Mouse (Mus musculus) cortical plate, adult 2 months (tissue): ENCODE results near the gene Sike1. TPM values are rescaled to one million over a fixed set of nuclear protein-coding genes. Genes with fewer than 3 reads are reported as not detected.

ENCODE experiments used
- H3K27ac ChIP-seq: fragments of 200-500 bp; 2 replicates; pipeline ENCODE4 v1.5.1; 2012; ENCODE audit warnings: low read length, control low read depth, inconsistent platforms; ENCODE audit not compliant: insufficient read depth
- H3K4me1 ChIP-seq: fragments of 200-500 bp; 2 replicates; pipeline ENCODE4 v1.6.1; 2011; ENCODE audit warnings: low read length; ENCODE audit not compliant: control insufficient read depth, insufficient read depth
- H3K4me3 ChIP-seq: fragments of 200-500 bp; 2 replicates; pipeline ENCODE4 v1.5.1; 2011; ENCODE audit warnings: mild to moderate bottlenecking, low read length, control low read depth; ENCODE audit not compliant: insufficient read depth
- CTCF ChIP-seq: fragments of 200-500 bp; IDR thresholded peaks from 2 replicates; pipeline ENCODE4 v1.5.1; 2011; ENCODE audit warnings: mild to moderate bottlenecking, control low read depth, low read length; ENCODE audit not compliant: insufficient read depth; ENCODE audit errors: extremely low read depth
- POLR2A ChIP-seq: fragments of 200-500 bp; IDR thresholded peaks from 2 replicates; pipeline ENCODE4 v1.6.1; 2011; ENCODE audit warnings: mild to moderate bottlenecking, low read length, control low read depth; ENCODE audit not compliant: insufficient read depth; ENCODE audit errors: extremely low read depth
- polyA plus RNA-seq: library from polyadenylated mRNA; depleted of rRNA; stranded (reverse); fragments of >200 nt; gene quantifications from 2 replicates; pipeline ENCODE4 v1.2.3, GENCODE M21; 2012; rRNA removed

Gene Sike1
- polyA plus RNA-seq, 1 experiment, result 35.5 TPM

- Histone ChIP-seq H3K4me1 (no peaks in the 10 kb centered on the region), H3K27ac (peak within 1 kb of the TSS; percentile 93), H3K4me3 (peak within 1 kb of the TSS; percentile 78)
- TF ChIP-seq POLR2A (peak; percentile 93), CTCF (no peak)
Measured at GRCm38 (mm10) chr3:103020249-103020942, 24.9 kb downstream of the Sike1 start, which contains the start of gene Csde1. TSS of gene Csde1 (plus strand) at chr3:103020426.

GRCm38 (mm10) chr3:103020943-103021638 lies 25.6 kb downstream of the Sike1 start:
- peak overlapping the region; percentile 78 for H3K4me3 ChIP-seq
- H3K4me1 ChIP-seq, result no peaks in the 10 kb centered on the region
- TF ChIP-seq POLR2A (0 out of 2 replicates have a peak, but pooled peaks have one; percentile 24), CTCF (no peak)
- H3K27ac ChIP-seq, result peak overlapping the region; percentile 93

GRCm38 (mm10) chr3:103026174-103026573 lies 30.7 kb downstream of the Sike1 start:
- peaks cover 2% of the 10 kb centered on the region; the same call in 1 of the 2 replicates for H3K4me1 ChIP-seq
- no peak overlapping the region for H3K4me3 ChIP-seq
- no peak for TF ChIP-seq POLR2A
- no peak overlapping the region for H3K27ac ChIP-seq

GRCm38 (mm10) chr3:103040285-103040684 lies 44.8 kb downstream of the Sike1 start:
- H3K27ac ChIP-seq, result no peak overlapping the region
- no peak overlapping the region for H3K4me3 ChIP-seq
- TF ChIP-seq POLR2A (no peak), CTCF (no peak)
- no peaks in the 10 kb centered on the region for H3K4me1 ChIP-seq

GRCm38 (mm10) chr3:103040861-103041379 lies 45.4 kb downstream of the Sike1 start:
- Histone ChIP-seq H3K4me3 (no peak overlapping the region), H3K27ac (no peak overlapping the region)
- TF ChIP-seq CTCF (no peak), POLR2A (no peak)

GRCm38 (mm10) chr3:103056016-103056595 lies 60.6 kb downstream of the Sike1 start:
- peaks cover 1% of the 10 kb centered on the region; the same call in 1 of the 2 replicates for H3K4me1 ChIP-seq
- no peak overlapping the region for H3K4me3 ChIP-seq
- no peak overlapping the region for H3K27ac ChIP-seq
- no peak for TF ChIP-seq CTCF
- TF ChIP-seq POLR2A, result no peak

More at GRCm38 (mm10) chr3:103040861-103041379, 45.4 kb downstream of the Sike1 start:
- no peaks in the 10 kb centered on the region for H3K4me1 ChIP-seq

- H3K27ac ChIP-seq, result no peak overlapping the region
- no peak for TF ChIP-seq POLR2A
- TF ChIP-seq CTCF, result no peak
- peaks cover 1% of the 10 kb centered on the region; the same call in 1 of the 2 replicates for H3K4me1 ChIP-seq
- peak overlapping the region; percentile 87 for H3K4me3 ChIP-seq
Measured at GRCm38 (mm10) chr3:103057752-103058151, 62.2 kb downstream of the Sike1 start.

Other genes with a start within 250 kb of the Sike1 start
- not detected in 2 replicates for gene Tshb, start 213.0 kb upstream of the Sike1 start, polyA plus RNA-seq
- not detected in 2 replicates for gene Sycp1, start 59.6 kb upstream of the Sike1 start, polyA plus RNA-seq
- not detected in 2 replicates for gene Nr1h5, start 31.6 kb upstream of the Sike1 start, polyA plus RNA-seq
- 70.7 and 74.2 TPM in 2 replicates for gene Csde1, start 24.7 kb downstream of the Sike1 start, polyA plus RNA-seq
- 32.6 and 35.1 TPM in 2 replicates for gene Nras, start 62.6 kb downstream of the Sike1 start, polyA plus RNA-seq
- not detected in 2 replicates for gene Ampd1, start 78.3 kb downstream of the Sike1 start, polyA plus RNA-seq
- 0.33 and 0.44 TPM in 2 replicates for gene Dennd2c, start 106.9 kb downstream of the Sike1 start, polyA plus RNA-seq
- 116 and 120 TPM in 2 replicates for gene Bcas2, start 175.9 kb downstream of the Sike1 start, polyA plus RNA-seq